Mouse (Mus musculus) liver, adult (tissue): ENCODE data around the gene Asna1.

Source experiments
- GATA4 ChIP-seq: IDR thresholded peaks from 2 replicates; pipeline ENCODE4 v1.6.1; 2014; ENCODE audit warnings: mild to moderate bottlenecking, low read length; ENCODE audit not compliant: insufficient replicate concordance

The Asna1 gene

GRCm38 (mm10) chr8:84976763-84977434 is 48.2 kb downstream of the Asna1 start:
- no peak for TF ChIP-seq GATA4

- TF ChIP-seq GATA4, result no peak
Observed at GRCm38 (mm10) chr8:84976031-84976762, 48.9 kb downstream of the Asna1 start.

GRCm38 (mm10) chr8:84975434-84975833 is 49.6 kb downstream of the Asna1 start:
- no peak for TF ChIP-seq GATA4

GRCm38 (mm10) chr8:84974543-84975142 is 50.4 kb downstream of the Asna1 start:
- no peak for TF ChIP-seq GATA4

- TF ChIP-seq GATA4, result no peak
Observed at GRCm38 (mm10) chr8:84973803-84974542, 51.1 kb downstream of the Asna1 start.

GRCm38 (mm10) chr8:84973079-84973478 is 52.0 kb downstream of the Asna1 start:
- no peak for TF ChIP-seq GATA4

- TF ChIP-seq GATA4, result no peak
Observed at GRCm38 (mm10) chr8:84970913-84971312, 54.2 kb downstream of the Asna1 start.

GRCm38 (mm10) chr8:84970135-84970790 is 54.8 kb downstream of the Asna1 start:
- no peak for TF ChIP-seq GATA4

GRCm38 (mm10) chr8:84969241-84970134 is 55.6 kb downstream of the Asna1 start, which contains the start of the genes Gm49661, Prdx2 and Rnaseh2a:
TSS of gene Gm49661 (minus strand) at chr8:84969433.
TSS of gene Prdx2 (plus strand) at chr8:84969587.
TSS of gene Rnaseh2a (minus strand) at chr8:84969767.
- TF ChIP-seq GATA4, result no peak

GRCm38 (mm10) chr8:84968650-84969049 is 56.4 kb downstream of the Asna1 start:
- no peak for TF ChIP-seq GATA4
